Mouse (Mus musculus): ENCODE data around the gene Sftpa1. TPM values are rescaled to one million over a fixed set of nuclear protein-coding genes. Genes with fewer than 3 reads are reported as not detected.

The Sftpa1 gene
- polyA plus RNA-seq, 1 experiment from 2014 or later: not detected

DNA sequence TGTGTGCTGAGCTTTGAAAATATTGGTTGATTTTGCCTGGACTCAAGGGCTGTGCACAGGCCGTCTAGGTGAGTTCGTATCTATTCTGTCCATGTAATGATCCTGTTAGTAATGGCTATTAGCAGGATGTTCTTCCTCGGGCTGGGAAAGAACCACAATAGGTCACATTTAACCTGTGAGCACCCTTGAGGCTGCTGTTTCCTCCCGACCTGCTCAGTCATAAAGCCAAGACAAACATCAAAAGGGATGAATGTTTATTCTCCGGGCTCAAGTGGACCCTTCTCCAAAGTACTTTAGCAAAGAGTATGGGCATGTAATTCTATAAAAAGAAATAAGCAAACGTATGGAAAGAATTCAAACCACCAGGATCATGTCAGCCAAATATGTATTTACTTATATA, 14.5 kb downstream of the Sftpa1 start:
- no peaks in the 10 kb centered on the region for H3K36me3 ChIP-seq (ENCODE audit: control insufficient read depth, insufficient read depth, low read length)
- H3K9me3 ChIP-seq (replicated peaks; ENCODE audit: control insufficient read depth, low read length, poor library complexity, severe bottlenecking): no peaks in the 10 kb centered on the region
- 62% methylated on average over 6 of the region's 6 CpGs for WGBS
- H3K4me1 ChIP-seq (ENCODE audit: control insufficient read depth, insufficient read depth, low read length): no peaks in the 10 kb centered on the region
- H3K4me3 ChIP-seq (ENCODE audit: low read depth, low read length): no peak overlapping the region
- ATAC-seq: no peak
- no peak overlapping the region for H3K9ac ChIP-seq (ENCODE audit: low read depth, low read length)
- no peak overlapping the region for H3K27ac ChIP-seq (ENCODE audit: low read length)
- H3K27me3 ChIP-seq (ENCODE audit: control insufficient read depth, insufficient read depth, low read depth, low read length): no peaks in the 10 kb centered on the region
- no peak overlapping the region for H3K4me2 ChIP-seq (ENCODE audit: low read length)

DNA sequence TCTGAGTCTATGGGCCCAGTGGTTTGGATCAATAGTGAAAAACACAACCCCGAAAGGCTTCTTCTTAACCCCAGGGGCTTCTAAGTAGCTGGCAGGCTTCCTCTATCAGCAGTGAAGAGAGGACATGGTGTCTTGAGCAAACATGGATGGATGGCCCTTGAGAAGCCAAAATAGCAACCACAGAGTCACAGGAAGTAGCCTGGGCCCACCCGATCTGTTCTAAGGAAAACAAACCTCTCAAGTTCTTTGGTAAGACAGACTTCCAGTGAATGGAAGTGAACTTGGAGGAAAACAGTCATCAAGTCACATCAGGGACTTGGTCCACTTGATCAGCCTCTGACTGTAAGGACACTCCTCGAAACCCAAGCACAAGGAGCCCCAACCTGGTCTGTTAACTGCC, 15.3 kb downstream of the Sftpa1 start:
- no peak overlapping the region for H3K4me3 ChIP-seq (ENCODE audit: low read depth, low read length)
- H3K36me3 ChIP-seq (ENCODE audit: control insufficient read depth, insufficient read depth, low read length): no peaks in the 10 kb centered on the region
- WGBS: 84% methylated on average over 3 of the region's 3 CpGs
- H3K9me3 ChIP-seq (replicated peaks; ENCODE audit: control insufficient read depth, low read length, poor library complexity, severe bottlenecking): no peaks in the 10 kb centered on the region
- no peak overlapping the region for H3K4me2 ChIP-seq (ENCODE audit: low read length)
- no peaks in the 10 kb centered on the region for H3K27me3 ChIP-seq (ENCODE audit: control insufficient read depth, insufficient read depth, low read depth, low read length)
- no peaks in the 10 kb centered on the region for H3K4me1 ChIP-seq (ENCODE audit: control insufficient read depth, insufficient read depth, low read length)
- no peak overlapping the region for H3K27ac ChIP-seq (ENCODE audit: low read length)
- ATAC-seq: no peak
- H3K9ac ChIP-seq (ENCODE audit: low read depth, low read length): no peak overlapping the region

DNA sequence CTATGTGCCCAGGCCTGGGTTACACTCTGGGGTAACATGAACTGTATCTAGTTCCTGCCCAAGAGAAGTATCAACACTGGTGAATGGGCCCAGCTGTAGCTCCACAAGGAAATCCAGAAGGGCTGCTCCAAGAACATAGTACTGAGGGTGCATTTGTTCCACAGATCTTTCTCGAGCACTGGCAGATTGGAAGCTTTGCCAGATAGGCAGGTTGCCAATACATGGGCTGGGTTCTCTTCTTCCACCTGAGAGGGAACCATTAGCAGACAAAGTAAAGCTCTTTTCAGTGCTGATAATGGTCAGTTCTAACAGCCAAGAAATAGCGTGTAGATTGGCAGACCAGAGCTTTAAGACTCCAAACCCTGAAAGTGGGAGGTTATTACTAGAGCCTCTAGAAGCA, 15.8 kb downstream of the Sftpa1 start:
- no peaks in the 10 kb centered on the region for H3K4me1 ChIP-seq (ENCODE audit: control insufficient read depth, insufficient read depth, low read length)
- H3K4me2 ChIP-seq (ENCODE audit: low read length): no peak overlapping the region
- ATAC-seq: no peak
- 88% methylated on average over 2 of the region's 2 CpGs for WGBS
- H3K9ac ChIP-seq (ENCODE audit: low read depth, low read length): no peak overlapping the region
- no peak overlapping the region for H3K27ac ChIP-seq (ENCODE audit: low read length)
- H3K27me3 ChIP-seq (ENCODE audit: control insufficient read depth, insufficient read depth, low read depth, low read length): no peaks in the 10 kb centered on the region
- no peak overlapping the region for H3K4me3 ChIP-seq (ENCODE audit: low read depth, low read length)
- no peaks in the 10 kb centered on the region for H3K9me3 ChIP-seq (replicated peaks; ENCODE audit: control insufficient read depth, low read length, poor library complexity, severe bottlenecking)
- no peaks in the 10 kb centered on the region for H3K36me3 ChIP-seq (ENCODE audit: control insufficient read depth, insufficient read depth, low read length)

DNA sequence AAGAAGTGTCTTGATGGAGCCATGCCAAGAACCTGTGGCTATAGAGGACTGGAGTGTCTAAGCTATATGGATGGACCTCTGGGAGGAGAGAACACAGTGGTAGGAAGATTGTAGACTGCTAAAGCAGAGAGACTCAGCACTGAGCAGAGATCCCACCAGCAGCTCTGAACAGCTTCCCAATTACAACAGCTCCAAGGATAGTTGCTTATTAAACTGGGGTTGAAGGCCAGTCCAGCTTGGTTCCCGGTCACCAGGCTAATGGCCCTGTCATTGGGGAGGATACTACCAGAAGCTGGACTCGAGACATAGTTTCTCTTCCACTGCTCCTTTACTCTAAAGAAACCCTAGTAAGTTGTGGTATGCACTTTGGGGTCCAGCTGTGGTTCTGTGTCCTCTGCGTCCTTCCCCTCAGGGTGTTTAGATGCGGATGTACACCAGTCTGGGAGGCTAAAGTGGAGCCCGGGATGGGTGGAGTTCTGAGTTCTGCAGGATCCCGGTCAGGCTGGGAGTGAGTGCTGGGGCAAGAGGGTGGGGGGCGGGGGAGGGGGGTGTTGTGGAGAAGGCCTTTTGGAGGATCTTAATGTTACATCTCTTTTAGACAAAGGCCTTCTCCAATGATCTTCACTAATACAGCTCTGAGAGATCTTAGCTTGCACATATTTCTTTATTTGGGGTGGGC, 19.8 kb downstream of the Sftpa1 start, which contains the start of gene Mbl1:
TSS of gene Mbl1 (plus strand) at position 239 of the 679 bp plus-strand sequence.
- 88% methylated on average over 7 of the region's 7 CpGs for WGBS
- no peak for ATAC-seq
- Histone ChIP-seq H3K9me3 (replicated peaks; ENCODE audit: control insufficient read depth, low read length, poor library complexity, severe bottlenecking) (no peaks in the 10 kb centered on the region), H3K27ac (ENCODE audit: low read length) (no peak within 1 kb of the TSS), H3K36me3 (ENCODE audit: control insufficient read depth, insufficient read depth, low read length) (no peaks in the 10 kb centered on the region), H3K4me1 (ENCODE audit: control insufficient read depth, insufficient read depth, low read length) (no peaks in the 10 kb centered on the region), H3K4me3 (ENCODE audit: low read depth, low read length) (no peak within 1 kb of the TSS), H3K27me3 (ENCODE audit: control insufficient read depth, insufficient read depth, low read depth, low read length) (no peaks in the 10 kb centered on the region), H3K4me2 (ENCODE audit: low read length) (no peak within 1 kb of the TSS), H3K9ac (ENCODE audit: low read depth, low read length) (no peak within 1 kb of the TSS)

DNA sequence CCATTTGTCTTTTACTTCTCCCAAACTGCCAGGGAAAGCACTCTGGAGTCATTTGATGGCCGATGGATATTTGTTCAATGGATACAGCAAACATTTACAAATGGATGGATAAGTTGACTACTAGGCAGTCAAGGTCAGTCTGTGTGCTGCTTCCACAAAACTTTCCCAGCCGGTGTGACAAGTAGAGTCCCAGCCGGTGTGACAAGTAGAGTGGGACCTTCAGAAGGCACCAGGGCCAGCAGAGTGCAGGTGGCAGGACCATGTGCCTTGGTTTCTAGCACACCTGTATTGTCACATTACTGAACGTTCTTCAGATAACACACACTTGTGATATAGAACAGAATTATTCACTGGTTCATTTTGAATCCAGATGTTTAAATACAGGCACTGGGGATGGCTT, 28.5 kb downstream of the Sftpa1 start:
- 83% methylated on average over 4 of the region's 4 CpGs for WGBS
- H3K27me3 ChIP-seq (ENCODE audit: control insufficient read depth, insufficient read depth, low read depth, low read length): no peaks in the 10 kb centered on the region
- no peak overlapping the region for H3K4me3 ChIP-seq (ENCODE audit: low read depth, low read length)
- H3K9ac ChIP-seq (ENCODE audit: low read depth, low read length): no peak overlapping the region
- H3K4me1 ChIP-seq (ENCODE audit: control insufficient read depth, insufficient read depth, low read length): no peaks in the 10 kb centered on the region
- H3K36me3 ChIP-seq (ENCODE audit: control insufficient read depth, insufficient read depth, low read length): no peaks in the 10 kb centered on the region
- ATAC-seq: no peak
- no peak overlapping the region for H3K27ac ChIP-seq (ENCODE audit: low read length)
- no peaks in the 10 kb centered on the region for H3K9me3 ChIP-seq (replicated peaks; ENCODE audit: control insufficient read depth, low read length, poor library complexity, severe bottlenecking)
- no peak overlapping the region for H3K4me2 ChIP-seq (ENCODE audit: low read length)

DNA sequence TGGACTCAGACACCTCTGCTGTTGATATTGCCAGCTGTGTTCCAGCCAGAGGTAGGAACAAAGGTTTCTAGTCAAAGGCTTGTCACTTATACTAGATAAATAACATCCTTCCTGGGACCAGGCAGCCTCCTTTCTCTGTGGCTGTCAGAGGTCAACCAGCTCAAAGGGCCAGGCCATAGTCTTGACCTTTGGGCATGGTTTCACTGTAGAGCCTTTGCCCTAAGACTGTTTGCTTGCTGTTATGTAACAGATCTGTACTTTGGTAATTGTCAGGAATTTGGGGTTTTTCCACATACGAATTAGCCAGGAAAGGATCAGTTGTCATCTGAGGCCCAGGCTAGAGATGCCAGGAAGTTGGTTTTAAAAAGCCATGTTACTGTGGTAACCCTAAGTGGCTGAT, 29.2 kb downstream of the Sftpa1 start:
- WGBS: 52% methylated on average over 1 of the region's 1 CpGs
- Histone ChIP-seq H3K4me3 (ENCODE audit: low read depth, low read length) (no peak overlapping the region), H3K27ac (ENCODE audit: low read length) (no peak overlapping the region), H3K4me1 (ENCODE audit: control insufficient read depth, insufficient read depth, low read length) (no peaks in the 10 kb centered on the region), H3K9ac (ENCODE audit: low read depth, low read length) (no peak overlapping the region), H3K9me3 (replicated peaks; ENCODE audit: control insufficient read depth, low read length, poor library complexity, severe bottlenecking) (no peaks in the 10 kb centered on the region), H3K36me3 (ENCODE audit: control insufficient read depth, insufficient read depth, low read length) (no peaks in the 10 kb centered on the region), H3K27me3 (ENCODE audit: control insufficient read depth, insufficient read depth, low read depth, low read length) (no peaks in the 10 kb centered on the region), H3K4me2 (ENCODE audit: low read length) (no peak overlapping the region)
- no peak for ATAC-seq

DNA sequence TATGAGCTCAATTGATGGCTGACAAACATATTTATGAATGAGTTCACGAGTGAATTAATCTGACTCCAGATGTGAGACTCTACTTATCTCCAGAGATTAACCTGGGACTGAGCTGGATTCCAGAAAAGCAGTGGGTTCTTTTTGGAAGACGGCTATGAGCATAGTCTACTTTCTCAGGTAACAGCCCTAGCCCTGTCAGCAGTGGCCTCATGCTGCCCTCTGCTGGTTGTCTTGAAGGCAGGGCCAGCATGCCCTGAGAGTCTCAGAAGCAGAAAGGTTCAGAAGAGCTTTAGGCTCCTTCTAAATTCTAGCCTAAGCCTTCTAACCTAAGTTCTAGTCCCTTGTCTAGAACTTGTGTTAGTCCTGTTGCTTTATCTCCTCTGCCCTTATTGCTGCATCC, 31.1 kb downstream of the Sftpa1 start:
- H3K4me1 ChIP-seq (ENCODE audit: control insufficient read depth, insufficient read depth, low read length): no peaks in the 10 kb centered on the region
- H3K27ac ChIP-seq (ENCODE audit: low read length): no peak overlapping the region
- no peak overlapping the region for H3K4me3 ChIP-seq (ENCODE audit: low read depth, low read length)
- H3K9me3 ChIP-seq (replicated peaks; ENCODE audit: control insufficient read depth, low read length, poor library complexity, severe bottlenecking): no peaks in the 10 kb centered on the region
- no peaks in the 10 kb centered on the region for H3K36me3 ChIP-seq (ENCODE audit: control insufficient read depth, insufficient read depth, low read length)
- no peak overlapping the region for H3K4me2 ChIP-seq (ENCODE audit: low read length)
- H3K9ac ChIP-seq (ENCODE audit: low read depth, low read length): no peak overlapping the region
- no peak for ATAC-seq
- WGBS: 18% methylated on average over 2 of the region's 2 CpGs
- H3K27me3 ChIP-seq (ENCODE audit: control insufficient read depth, insufficient read depth, low read depth, low read length): no peaks in the 10 kb centered on the region

DNA sequence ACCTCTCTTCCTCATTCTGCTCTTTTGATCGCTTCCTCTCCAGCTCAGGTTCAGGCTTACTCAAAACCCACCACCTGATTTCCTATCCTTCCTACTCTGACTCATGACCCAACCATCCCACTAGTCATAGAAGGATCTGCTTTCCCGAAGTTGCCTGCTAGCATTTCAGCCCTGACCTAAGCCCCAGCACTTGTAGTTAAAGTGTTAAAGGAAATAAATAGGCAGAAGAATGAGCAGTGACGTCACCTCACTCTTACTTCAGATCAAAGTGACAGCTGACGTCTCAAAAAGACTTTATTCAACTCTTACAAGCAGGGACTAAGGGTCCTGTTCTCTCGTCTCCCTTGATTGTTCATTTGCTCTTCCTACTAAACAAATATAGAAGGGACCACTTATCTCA, 35.7 kb downstream of the Sftpa1 start:
- Histone ChIP-seq H3K36me3 (ENCODE audit: control insufficient read depth, insufficient read depth, low read length) (no peaks in the 10 kb centered on the region), H3K27me3 (ENCODE audit: control insufficient read depth, insufficient read depth, low read depth, low read length) (no peaks in the 10 kb centered on the region), H3K9ac (ENCODE audit: low read depth, low read length) (no peak overlapping the region), H3K4me3 (ENCODE audit: low read depth, low read length) (no peak overlapping the region), H3K27ac (ENCODE audit: low read length) (no peak overlapping the region), H3K9me3 (replicated peaks; ENCODE audit: control insufficient read depth, low read length, poor library complexity, severe bottlenecking) (no peaks in the 10 kb centered on the region), H3K4me1 (ENCODE audit: control insufficient read depth, insufficient read depth, low read length) (no peaks in the 10 kb centered on the region), H3K4me2 (ENCODE audit: low read length) (no peak overlapping the region)
- ATAC-seq: no peak
- WGBS: 65% methylated on average over 5 of the region's 5 CpGs

DNA sequence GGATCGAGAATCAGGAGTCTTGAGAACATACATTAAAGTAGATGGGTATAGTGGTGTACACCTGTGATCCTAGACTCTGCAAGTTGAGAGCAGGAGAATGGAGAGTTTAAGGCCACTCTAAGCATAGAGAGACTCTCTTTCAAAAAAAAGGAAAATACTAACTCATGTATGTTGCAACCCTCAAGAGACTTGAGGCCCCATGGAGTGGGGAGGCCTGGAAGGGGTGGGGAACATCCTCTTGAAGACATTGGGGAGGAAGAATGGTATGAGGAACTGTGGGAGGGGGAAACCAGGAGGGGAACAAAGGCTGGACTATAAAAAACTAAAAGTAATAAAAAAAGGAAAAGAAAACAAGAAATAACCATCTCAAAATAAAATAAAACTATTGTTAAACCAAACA, 37.0 kb downstream of the Sftpa1 start:
- H3K4me2 ChIP-seq (ENCODE audit: low read length): no peak overlapping the region
- 86% methylated on average over 1 of the region's 1 CpGs for WGBS
- H3K9ac ChIP-seq (ENCODE audit: low read depth, low read length): no peak overlapping the region
- no peak overlapping the region for H3K4me3 ChIP-seq (ENCODE audit: low read depth, low read length)
- H3K4me1 ChIP-seq (ENCODE audit: control insufficient read depth, insufficient read depth, low read length): no peaks in the 10 kb centered on the region
- no peak overlapping the region for H3K27ac ChIP-seq (ENCODE audit: low read length)
- no peaks in the 10 kb centered on the region for H3K27me3 ChIP-seq (ENCODE audit: control insufficient read depth, insufficient read depth, low read depth, low read length)
- no peaks in the 10 kb centered on the region for H3K36me3 ChIP-seq (ENCODE audit: control insufficient read depth, insufficient read depth, low read length)
- ATAC-seq: no peak
- no peaks in the 10 kb centered on the region for H3K9me3 ChIP-seq (replicated peaks; ENCODE audit: control insufficient read depth, low read length, poor library complexity, severe bottlenecking)

Measured in midbrain, embryonic 16.5 days (tissue).